Mouse (Mus musculus) kidney, adult 8-10 months (tissue): ENCODE data around the gene Nkain2.

Experiments
- DNase-seq, 2 experiments: peaks; one replicate each; pipeline ENCODE4 v3.0.0; 2022

Nkain2 gene

GRCm38 (mm10) chr10:32889652-32890506 lies at the start of gene Nkain2:
Gene Nkain2, minus strand, starts transcription at chr10:32890462.
- peak in 1 of 2 experiments; percentile 21 for DNase-seq

GRCm38 (mm10) chr10:32939853-32940252 lies 49.6 kb upstream of the Nkain2 start:
- no peak for DNase-seq

- DNase-seq, result peak in 1 of 2 experiments; percentile 25
Measured at GRCm38 (mm10) chr10:32895093-32895492, 4.8 kb upstream of the Nkain2 start.

- DNase-seq, result peak; percentile 19 to 78
Measured at GRCm38 (mm10) chr10:32890507-32891131, 357 bp upstream of the Nkain2 start.

- no peak for DNase-seq
Measured at GRCm38 (mm10) chr10:32881977-32882376, 8.3 kb downstream of the Nkain2 start.

GRCm38 (mm10) chr10:32870691-32871406 lies 19.4 kb downstream of the Nkain2 start:
- no peak for DNase-seq

- DNase-seq, result no peak
Measured at GRCm38 (mm10) chr10:32869541-32869940, 20.7 kb downstream of the Nkain2 start.

GRCm38 (mm10) chr10:32815210-32815883 lies 74.9 kb downstream of the Nkain2 start:
- DNase-seq, result no peak

GRCm38 (mm10) chr10:32796215-32796614 lies 94.0 kb downstream of the Nkain2 start:
- DNase-seq, result no peak

GRCm38 (mm10) chr10:32790541-32790940 lies 99.7 kb downstream of the Nkain2 start:
- DNase-seq, result no peak

- DNase-seq, result no peak
Measured at GRCm38 (mm10) chr10:32782732-32783359, 107.4 kb downstream of the Nkain2 start.

GRCm38 (mm10) chr10:32738989-32739388 lies 151.3 kb downstream of the Nkain2 start:
- no peak for DNase-seq

GRCm38 (mm10) chr10:32706579-32706978 lies 183.7 kb downstream of the Nkain2 start:
- peak in 1 of 2 experiments; percentile 5 for DNase-seq

GRCm38 (mm10) chr10:32696661-32697060 lies 193.6 kb downstream of the Nkain2 start:
- no peak for DNase-seq

- DNase-seq, result no peak
Measured at GRCm38 (mm10) chr10:32684548-32684947, 205.7 kb downstream of the Nkain2 start.

- DNase-seq, result no peak
Measured at GRCm38 (mm10) chr10:32640256-32640655, 250.0 kb downstream of the Nkain2 start.

- DNase-seq, result no peak
Measured at GRCm38 (mm10) chr10:32639173-32639572, 251.1 kb downstream of the Nkain2 start.

- no peak for DNase-seq
Measured at GRCm38 (mm10) chr10:32631043-32631442, 259.2 kb downstream of the Nkain2 start.

GRCm38 (mm10) chr10:32604448-32604847 lies 285.8 kb downstream of the Nkain2 start:
- DNase-seq, result no peak

- DNase-seq, result no peak
Measured at GRCm38 (mm10) chr10:32602798-32603197, 287.5 kb downstream of the Nkain2 start.

- DNase-seq, result no peak
Measured at GRCm38 (mm10) chr10:32594998-32595397, 295.3 kb downstream of the Nkain2 start.

- DNase-seq, result no peak
Measured at GRCm38 (mm10) chr10:32577276-32577580, 313.0 kb downstream of the Nkain2 start.
